Mouse (Mus musculus): ENCODE measurements around the gene H2-Q1.
"Not testable (repeated sequence)": the region's sequence is repeated elsewhere in the genome, so short reads cannot be mapped to it uniquely, and the experiment has no call there.

The H2-Q1 gene

GRCm38 (mm10) chr17:35320327-35321081, at the start of gene H2-Q1:
H2-Q1 (plus strand) TSS chr17:35320405.
- no peak for DNase-seq

- no peak for DNase-seq
These were observed 48.0 kb upstream of the H2-Q1 start for GRCm38 (mm10) chr17:35272249-35272648.

GRCm38 (mm10) chr17:35274770-35275169, 45.4 kb upstream of the H2-Q1 start:
- DNase-seq = peak; percentile 82

- DNase-seq = no peak
These were observed 43.8 kb upstream of the H2-Q1 start for GRCm38 (mm10) chr17:35276304-35276864.

- no peak for DNase-seq
These were observed 42.2 kb upstream of the H2-Q1 start for GRCm38 (mm10) chr17:35278049-35278448.

GRCm38 (mm10) chr17:35278957-35279688, 41.1 kb upstream of the H2-Q1 start:
- DNase-seq = no peak

- no peak for DNase-seq
These were observed 39.9 kb upstream of the H2-Q1 start for GRCm38 (mm10) chr17:35280276-35280675.

GRCm38 (mm10) chr17:35285431-35285830, 34.8 kb upstream of the H2-Q1 start:
- no peak for DNase-seq

GRCm38 (mm10) chr17:35295796-35296195, 24.4 kb upstream of the H2-Q1 start:
- peak; percentile 23 for DNase-seq

GRCm38 (mm10) chr17:35300261-35300945, 19.8 kb upstream of the H2-Q1 start:
- not testable (repeated sequence) for DNase-seq

GRCm38 (mm10) chr17:35301645-35302258, 18.5 kb upstream of the H2-Q1 start:
- peak; percentile 85 for DNase-seq

GRCm38 (mm10) chr17:35303271-35303670, 16.9 kb upstream of the H2-Q1 start:
- DNase-seq = no peak

- no peak for DNase-seq
These were observed 16.4 kb upstream of the H2-Q1 start for GRCm38 (mm10) chr17:35303756-35304350.

- no peak for DNase-seq
These were observed 15.7 kb upstream of the H2-Q1 start for GRCm38 (mm10) chr17:35304478-35304877.

- not testable (repeated sequence) for DNase-seq
These were observed 15.3 kb upstream of the H2-Q1 start for GRCm38 (mm10) chr17:35304921-35305320.

- DNase-seq = no peak
These were observed 1.5 kb upstream of the H2-Q1 start for GRCm38 (mm10) chr17:35318671-35319070.

GRCm38 (mm10) chr17:35325124-35325523, 4.9 kb downstream of the H2-Q1 start:
- not testable (repeated sequence) for DNase-seq

GRCm38 (mm10) chr17:35326000-35326399, 5.8 kb downstream of the H2-Q1 start:
- DNase-seq = not testable (repeated sequence)

GRCm38 (mm10) chr17:35329714-35330113, 9.5 kb downstream of the H2-Q1 start:
- not testable (repeated sequence) for DNase-seq

- DNase-seq = not testable (repeated sequence)
These were observed 11.3 kb downstream of the H2-Q1 start for GRCm38 (mm10) chr17:35331546-35331945.

GRCm38 (mm10) chr17:35342071-35342671, 22.0 kb downstream of the H2-Q1 start, which contains the start of gene H2-Q2:
H2-Q2 (plus strand) TSS chr17:35342242.
- no peak for DNase-seq
